Mouse (Mus musculus) neural tube, embryonic 15.5 days (tissue): ENCODE results near the gene Atox1. TPM values are rescaled to one million over a fixed set of nuclear protein-coding genes. Genes with fewer than 3 reads are reported as not detected.

ENCODE experiments used
- microRNA-seq: library from miRNA; unstranded; fragments of <30 nt; microRNA quantifications from one replicate; pipeline ENCODE4, GENCODE M21; 2017
- polyA plus RNA-seq: library from polyadenylated mRNA; unstranded; fragments of >200 nt; fragmentation: Nextera tagmentation; extraction: Ambion mirVana; gene quantifications from 2 replicates; pipeline ENCODE4 v1.2.1, GENCODE M21; 2015

The Atox1 gene
- polyA plus RNA-seq, 1 experiment from 2014 or later: 338 TPM

Small RNA genes within 50 kb of the gene (microRNA-seq; reads per million reads assigned to microRNA genes)
- gene Mir7652: not detected

Other genes with a start within 250 kb of the Atox1 start
- 0.04 and 0.14 TPM in 2 replicates for gene Fat2, start 124.7 kb downstream of the Atox1 start, polyA plus RNA-seq
- gene Sparc, start 38.1 kb downstream of the Atox1 start, polyA plus RNA-seq: 747 and 833 TPM in 2 replicates
- gene G3bp1, start 8.4 kb upstream of the Atox1 start, polyA plus RNA-seq: 91.5 and 115 TPM in 2 replicates
- gene Glra1, start 147.0 kb upstream of the Atox1 start, polyA plus RNA-seq: 3.2 and 3.5 TPM in 2 replicates